Mouse (Mus musculus) layer of hippocampus, adult 9-11 months (tissue): ENCODE data around the gene Haspin.
A peak's percentile ranks its signal among the peaks of the same experiment; 100 is the strongest.

Experiments used
- DNase-seq: peaks from one replicate; pipeline ENCODE4 v3.0.0; 2022

Gene Haspin

GRCm38 (mm10) chr11:73137591-73138501 is at the start of gene Haspin:
Haspin (minus strand) TSS chr11:73138294.
- peak; percentile 83 for DNase-seq

GRCm38 (mm10) chr11:73187231-73187630 is 49.1 kb upstream of the Haspin start:
- no peak for DNase-seq

- no peak for DNase-seq
Observed at GRCm38 (mm10) chr11:73185872-73186615, 48.0 kb upstream of the Haspin start.

DNA sequence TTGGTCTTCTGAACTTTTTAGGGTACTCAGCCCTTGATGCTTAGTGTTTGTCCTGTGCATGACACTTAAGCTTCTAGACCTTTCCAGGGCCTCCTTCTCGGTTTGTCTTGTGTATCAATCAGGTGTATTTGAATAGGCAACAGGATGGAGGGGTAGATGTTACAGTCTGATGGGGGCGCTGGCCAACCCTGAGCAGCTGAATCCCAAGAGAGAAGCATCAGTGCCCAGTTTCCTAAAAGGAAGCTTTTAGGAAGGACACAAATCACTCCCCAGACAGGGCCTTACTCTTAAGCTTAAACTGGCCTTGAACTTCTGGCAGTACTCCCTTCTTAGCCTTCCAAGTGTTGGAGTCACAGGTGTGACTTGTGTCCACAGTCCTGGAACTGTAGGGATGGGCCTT is 39.8 kb upstream of the Haspin start:
- DNase-seq, result no peak

DNA sequence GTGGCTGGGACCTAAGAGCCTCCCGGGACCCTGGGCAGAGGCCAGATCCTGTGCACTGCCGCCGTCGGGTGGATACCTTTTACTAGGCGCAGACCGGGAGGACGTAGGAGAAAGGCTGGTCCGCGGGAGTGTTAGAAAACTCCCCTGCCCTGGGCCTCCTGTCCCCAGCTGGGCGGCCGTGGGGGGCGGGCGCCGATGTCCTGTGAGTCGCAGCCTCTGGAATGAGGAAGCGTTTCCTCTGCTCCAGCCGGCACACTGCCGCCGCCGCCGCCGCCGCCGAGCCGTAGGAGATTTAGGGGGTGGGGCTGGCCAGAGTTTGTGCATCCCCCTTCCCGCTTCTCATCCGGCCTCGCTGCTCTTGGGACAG is 39.4 kb upstream of the Haspin start:
- DNase-seq, result peak; percentile 36

DNA sequence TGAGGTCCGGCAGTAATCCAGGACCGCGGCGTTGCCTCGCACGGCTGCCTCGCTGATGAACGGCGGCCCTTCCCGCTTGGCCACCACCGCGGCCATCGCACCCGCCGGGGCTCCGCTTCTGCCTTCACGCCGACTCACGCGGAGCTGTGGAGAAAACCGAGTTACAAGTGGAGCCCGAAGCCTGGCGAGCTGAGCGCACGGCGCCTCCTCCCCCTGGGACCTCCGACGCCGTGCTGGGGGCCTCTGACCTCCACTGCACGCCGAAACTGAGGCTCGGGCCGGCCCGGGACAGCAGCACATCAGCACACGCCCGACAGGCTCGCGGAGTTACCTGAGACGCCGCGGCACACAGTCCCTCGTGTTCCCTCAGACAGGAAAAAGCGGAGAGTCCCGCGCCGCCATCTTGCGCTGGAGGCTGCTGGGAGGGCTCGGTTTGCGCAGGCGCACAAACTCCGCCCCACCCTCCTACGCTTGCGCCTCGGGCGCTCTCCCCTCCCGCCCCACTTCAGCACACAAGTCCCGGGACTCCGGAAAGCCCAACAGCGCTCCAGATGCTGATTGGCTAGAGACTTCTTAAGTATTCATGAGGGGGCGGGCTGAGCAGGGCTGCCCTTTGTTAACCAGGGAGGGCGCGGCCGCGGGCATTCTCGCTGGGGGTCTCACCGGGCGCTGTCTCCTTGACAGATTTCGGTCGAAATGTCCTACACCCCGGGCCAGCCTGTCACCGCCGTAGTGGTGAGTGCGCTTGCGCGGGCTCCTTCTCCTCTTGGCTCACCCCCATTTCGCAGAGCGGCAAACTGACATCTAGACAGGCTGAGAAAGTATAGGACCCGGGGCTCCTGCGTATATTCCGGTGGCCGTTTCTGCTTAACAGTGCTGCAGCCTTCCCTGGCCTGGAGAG is 38.8 kb upstream of the Haspin start, which contains the start of the genes Emc6 and Tax1bp3:
Emc6 (minus strand) TSS at position 430 of the 901 bp plus-strand sequence.
Tax1bp3 (plus strand) TSS at position 476 of the 901 bp plus-strand sequence.
- DNase-seq, result peak; percentile 97

- DNase-seq, result no peak
Observed at GRCm38 (mm10) chr11:73176186-73176585, 38.1 kb upstream of the Haspin start.

DNA sequence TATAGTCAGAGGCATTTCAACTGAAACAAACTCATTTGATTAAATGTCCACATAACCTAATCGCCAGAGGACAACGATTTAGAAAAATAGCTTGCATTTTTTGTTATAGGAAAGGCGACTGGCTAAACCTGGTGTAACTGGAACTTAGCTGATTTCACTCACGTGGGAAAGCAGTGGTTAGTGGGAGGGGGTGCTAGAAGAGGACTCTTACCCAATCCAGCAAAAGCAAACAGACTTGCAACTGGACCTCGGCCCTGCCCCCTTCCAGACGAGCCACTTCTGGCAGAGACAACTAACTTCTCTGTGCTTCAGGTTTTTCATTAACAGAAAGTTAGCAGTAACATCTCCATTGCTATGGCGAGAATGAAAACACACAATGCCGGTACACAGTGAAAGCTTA is 37.5 kb upstream of the Haspin start:
- no peak for DNase-seq

DNA sequence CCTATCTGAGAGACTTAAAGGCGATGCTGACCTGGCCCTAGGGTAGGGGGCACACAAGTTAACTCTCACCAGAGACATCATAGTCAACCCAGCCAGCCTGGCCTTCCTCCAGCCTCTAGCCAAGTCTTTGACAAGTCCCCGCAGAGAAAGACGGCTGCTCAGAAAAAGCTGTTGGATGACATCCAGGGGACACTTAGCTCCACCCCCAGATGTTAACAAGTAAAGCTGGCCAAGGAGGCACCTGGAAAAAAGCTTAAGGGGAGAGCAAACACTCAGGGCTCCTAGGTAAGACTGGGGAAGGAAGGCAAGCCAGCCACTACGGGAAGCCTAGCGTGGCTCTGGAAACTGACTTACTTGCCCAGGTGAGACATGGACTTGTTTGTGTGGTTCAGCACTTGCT is 34.1 kb upstream of the Haspin start:
- DNase-seq, result no peak

GRCm38 (mm10) chr11:73169231-73169630 is 31.1 kb upstream of the Haspin start:
- DNase-seq, result peak; percentile 63

DNA sequence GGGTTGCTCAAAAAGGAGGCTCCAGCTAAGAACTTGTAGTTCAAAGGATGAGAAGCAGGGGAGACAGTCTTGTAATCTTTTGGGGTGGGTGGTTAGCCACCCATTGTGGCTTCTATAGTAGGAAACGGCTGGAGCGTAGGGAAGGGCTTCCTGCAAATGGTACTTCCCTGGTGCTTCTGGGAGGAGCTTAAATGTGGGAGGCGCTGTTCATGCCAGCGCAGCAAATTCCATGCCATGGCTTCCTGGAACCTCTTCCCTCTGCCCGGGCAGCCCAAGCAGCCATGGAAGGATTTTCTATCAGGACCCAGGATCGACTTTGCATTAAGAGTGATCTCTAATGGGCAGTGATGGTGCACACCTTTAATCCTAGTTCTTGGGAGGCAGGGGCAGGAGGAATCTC is 30.5 kb upstream of the Haspin start:
- no peak for DNase-seq

DNA sequence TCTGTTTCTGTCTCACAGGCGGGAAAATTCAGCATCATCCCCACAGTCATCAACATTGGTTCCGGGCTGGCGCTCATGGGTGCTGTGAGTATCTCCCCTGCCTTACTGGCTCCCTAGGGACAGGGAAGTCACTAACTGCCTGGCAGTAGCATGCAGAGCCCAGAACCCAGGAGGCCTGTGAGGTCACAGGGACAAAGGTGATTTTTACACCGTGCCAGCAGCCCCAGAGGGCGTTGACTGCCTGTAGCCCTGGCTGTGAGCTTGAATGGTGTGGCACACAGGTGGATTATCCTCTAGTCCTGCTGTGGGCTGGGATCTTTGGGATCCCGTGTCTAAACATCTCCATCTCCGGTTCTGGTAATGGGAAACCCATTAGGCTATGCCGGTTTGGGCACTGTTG is 30.0 kb upstream of the Haspin start:
- no peak for DNase-seq

DNA sequence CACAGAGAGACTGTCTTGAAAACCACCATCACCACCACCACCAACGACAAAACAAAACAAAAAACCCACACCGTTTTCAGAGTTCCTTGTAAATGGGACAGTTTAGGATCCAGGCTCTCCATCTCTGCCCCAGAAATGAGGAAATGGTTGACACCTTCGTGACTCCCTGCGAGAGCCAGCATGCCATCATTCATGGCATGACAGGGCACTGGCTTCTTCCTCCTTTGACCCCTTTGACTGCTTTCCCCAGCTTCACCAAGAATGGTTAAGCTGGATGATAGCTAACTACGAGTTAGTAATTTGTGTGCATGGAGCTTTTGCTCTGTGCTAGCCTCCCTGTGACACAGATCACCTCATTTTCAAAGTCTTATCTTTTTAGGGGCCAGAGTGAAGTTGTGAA is 24.2 kb upstream of the Haspin start:
- DNase-seq, result no peak

DNA sequence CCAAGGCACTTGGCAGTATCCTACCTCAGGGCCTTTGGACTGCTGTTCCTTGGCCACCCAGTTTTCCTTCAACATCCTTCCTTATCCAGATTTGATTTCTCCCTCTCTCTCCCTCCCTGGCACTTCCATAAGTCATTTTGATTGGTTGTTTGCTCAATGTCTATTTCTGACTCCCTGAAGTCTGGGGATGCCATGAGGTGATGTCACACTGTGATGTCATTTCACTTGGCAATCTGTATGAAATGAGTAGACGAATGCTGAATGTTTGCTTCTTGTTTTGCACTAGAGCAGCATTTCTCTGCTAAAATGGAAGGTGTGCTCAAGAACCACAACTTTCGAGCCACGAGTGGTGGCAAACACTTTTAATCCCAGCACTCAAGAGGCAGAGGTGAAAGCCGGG is 23.5 kb upstream of the Haspin start:
- no peak for DNase-seq

DNA sequence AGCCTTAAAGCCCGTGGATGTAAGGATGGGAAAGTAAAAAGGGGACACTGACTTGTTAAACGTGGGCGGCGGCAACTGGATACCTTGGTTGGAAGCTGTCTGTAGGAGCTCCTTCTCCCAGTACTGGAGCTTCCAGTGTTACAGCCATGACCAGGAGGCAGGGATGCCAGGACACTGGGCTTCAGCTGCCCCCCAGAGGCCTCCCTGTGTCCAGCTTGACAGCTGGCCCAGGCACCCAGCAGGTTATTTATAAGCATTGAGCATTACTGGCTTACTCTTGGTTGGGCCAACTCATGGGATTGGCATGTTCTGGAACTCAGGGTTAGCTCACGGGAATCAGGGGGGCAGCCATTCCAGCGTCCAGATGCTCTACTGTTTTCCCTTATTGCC is 22.7 kb upstream of the Haspin start:
- DNase-seq, result no peak

DNA sequence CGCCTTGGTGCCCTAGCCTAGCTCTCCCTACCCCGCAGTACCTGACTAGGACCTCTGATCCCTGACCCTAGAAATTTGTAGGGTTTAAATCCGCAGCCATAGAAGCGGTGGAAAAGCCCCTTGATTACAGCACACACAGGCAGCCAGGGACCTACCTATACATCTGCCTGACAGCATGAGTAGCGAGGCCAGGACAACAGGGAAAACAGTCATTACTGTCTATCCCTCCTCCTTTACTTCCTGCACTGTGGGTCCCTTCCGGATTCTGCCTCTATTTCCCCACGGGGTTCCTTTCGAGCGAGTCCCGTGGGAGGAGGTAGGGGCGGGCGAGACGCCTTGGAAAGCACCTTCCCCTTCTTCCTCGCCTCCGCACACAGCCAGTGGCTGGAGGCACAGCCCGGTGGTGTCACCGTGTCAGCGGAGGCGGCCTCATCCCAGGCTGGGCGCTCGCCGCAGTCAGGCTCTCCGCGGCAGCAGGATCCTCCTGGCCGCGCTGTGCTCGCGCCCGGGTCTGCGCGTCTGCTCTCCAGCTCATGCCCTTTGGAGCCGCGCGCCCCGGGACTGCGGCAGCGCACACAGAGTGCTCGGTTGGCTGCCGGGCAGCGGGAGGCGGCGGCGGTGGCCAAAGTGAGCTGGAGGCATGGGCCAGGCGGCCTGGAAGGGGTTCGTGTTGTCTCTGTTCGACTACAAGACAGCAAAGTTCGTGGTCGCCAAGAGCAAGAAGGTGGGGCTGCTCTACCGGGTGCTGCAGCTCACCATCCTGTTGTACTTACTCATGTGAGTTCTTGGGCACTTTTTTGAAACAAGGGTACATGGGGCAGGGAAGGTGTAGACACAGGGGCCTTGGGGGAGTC is 22.1 kb upstream of the Haspin start, which contains the start of gene P2rx5:
P2rx5 (plus strand) TSS at position 465 of the 854 bp plus-strand sequence.
- DNase-seq, result no peak

GRCm38 (mm10) chr11:73155071-73155470 is 17.0 kb upstream of the Haspin start:
- peak; percentile 49 for DNase-seq

GRCm38 (mm10) chr11:73148209-73148608 is 10.1 kb upstream of the Haspin start:
- no peak for DNase-seq

- DNase-seq, result no peak
Observed at GRCm38 (mm10) chr11:73146975-73147365, 8.9 kb upstream of the Haspin start.

DNA sequence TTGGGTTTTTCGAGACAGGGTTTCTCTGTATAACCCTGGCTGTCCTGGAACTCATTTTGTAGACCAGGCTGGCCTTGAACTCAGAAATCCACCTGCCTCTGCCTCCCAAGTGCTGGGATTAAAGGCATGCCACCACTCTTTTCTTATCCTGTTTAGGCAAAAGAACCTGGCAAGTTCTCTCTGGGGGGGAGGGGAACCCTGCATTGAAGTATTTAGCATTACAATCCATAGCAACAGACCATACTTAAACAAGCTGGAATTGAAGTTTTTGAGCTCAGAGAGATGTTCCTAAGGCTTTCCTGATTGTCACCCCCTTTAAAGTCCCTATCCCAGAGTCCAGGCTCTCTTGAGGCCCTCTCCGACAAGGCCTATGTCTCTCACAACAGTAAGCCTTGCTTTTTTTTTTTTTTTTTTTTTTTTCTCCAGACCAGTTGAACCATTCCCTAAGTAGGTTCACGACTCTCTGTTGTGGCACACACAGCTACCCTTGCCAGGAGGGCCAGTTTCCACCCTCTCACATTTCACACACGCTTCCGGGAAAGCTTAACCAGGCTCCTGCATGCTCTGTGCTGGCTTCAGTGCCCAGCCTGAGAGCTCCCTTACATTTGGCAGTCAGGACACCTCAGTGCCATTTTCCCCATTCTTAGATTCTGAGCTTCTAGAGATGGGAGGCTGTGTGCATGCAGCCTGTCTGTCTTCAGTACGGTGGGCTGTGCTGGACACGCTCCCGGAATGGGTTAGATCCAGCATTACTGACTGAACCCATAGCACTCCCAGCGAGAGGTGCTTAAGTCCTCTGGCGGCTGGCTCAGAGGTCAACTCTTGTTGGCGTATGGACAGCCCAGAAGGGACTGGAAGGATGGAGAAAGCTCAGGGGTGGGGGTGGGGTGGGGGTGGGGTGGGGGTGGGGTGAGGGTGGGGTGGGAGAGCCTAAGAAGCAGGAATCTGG is 8.2 kb upstream of the Haspin start:
- no peak for DNase-seq

GRCm38 (mm10) chr11:73144261-73144681 is 6.2 kb upstream of the Haspin start:
- no peak for DNase-seq
